Mouse (Mus musculus) C2C12 (cell line): ENCODE measurements around the gene 3110082I17Rik. TPM values are rescaled to one million over a fixed set of nuclear protein-coding genes. Genes with fewer than 3 reads are reported as not detected.
"Not testable (repeated sequence)": the region's sequence is repeated elsewhere in the genome, so short reads cannot be mapped to it uniquely, and the experiment has no call there.

ENCODE experiments used
- H3K27me3 ChIP-seq: one replicate; pipeline ENCODE4 v1.6.1; 2011; ENCODE audit not compliant: control insufficient read depth, insufficient read depth, insufficient read length
- H3K36me3 ChIP-seq: one replicate; pipeline ENCODE4 v1.6.1; 2011; ENCODE audit not compliant: control insufficient read depth, insufficient read depth
- H3K4me3 ChIP-seq: one replicate; pipeline ENCODE4 v1.5.1; 2011; ENCODE audit warnings: mild to moderate bottlenecking, control low read depth; ENCODE audit not compliant: poor library complexity, insufficient read depth, severe bottlenecking
- H3K79me2 ChIP-seq: one replicate; pipeline ENCODE4 v1.6.1; 2011; ENCODE audit not compliant: control insufficient read depth, insufficient read depth
- H3K79me3 ChIP-seq: one replicate; pipeline ENCODE4 v1.6.1; 2011; ENCODE audit warnings: low read depth, control low read depth
- H3ac ChIP-seq: one replicate; pipeline ENCODE3; 2011; ENCODE audit warnings: low read depth; ENCODE audit not compliant: control insufficient read depth, insufficient read length
- CEBPB ChIP-seq: IDR thresholded peaks from one replicate; pipeline ENCODE4 v1.6.1; 2011; ENCODE audit warnings: low read depth, mild to moderate bottlenecking, control low read depth, moderate library complexity
- CTCF ChIP-seq: IDR thresholded peaks from one replicate; pipeline ENCODE4 v1.5.1; 2011; ENCODE audit not compliant: control insufficient read depth, insufficient read depth, insufficient read length
- FOSL1 ChIP-seq: IDR thresholded peaks from one replicate; pipeline ENCODE4 v1.8.0; 2011; ENCODE audit warnings: mild to moderate bottlenecking, low read length; ENCODE audit not compliant: poor library complexity, insufficient read depth, severe bottlenecking
- MAX ChIP-seq: IDR thresholded peaks from one replicate; pipeline ENCODE4 v1.6.1; 2011; ENCODE audit warnings: mild to moderate bottlenecking, control low read depth
- MYOD1 ChIP-seq: IDR thresholded peaks from one replicate; pipeline ENCODE4 v1.6.1; 2011; ENCODE audit warnings: low read depth; ENCODE audit not compliant: control insufficient read depth, insufficient read length
- MYOG ChIP-seq: IDR thresholded peaks from one replicate; pipeline ENCODE4 v1.6.1; 2011; ENCODE audit not compliant: control insufficient read depth, insufficient read length; ENCODE audit errors: extremely low read depth
- USF1 ChIP-seq: IDR thresholded peaks from one replicate; pipeline ENCODE4 v1.6.1; 2011; ENCODE audit warnings: low read depth, mild to moderate bottlenecking, control low read depth, moderate library complexity
- polyA plus RNA-seq: library from polyadenylated mRNA; unstranded; fragments of >200 nt; fragmentation: generic; extraction: Trizol; gene quantifications from one replicate; pipeline ENCODE4 v1.2.1, GENCODE M21; 2012; ENCODE audit warnings: missing spikeins

Gene 3110082I17Rik
- polyA plus RNA-seq, 1 experiment: 31.4 TPM

DNA sequence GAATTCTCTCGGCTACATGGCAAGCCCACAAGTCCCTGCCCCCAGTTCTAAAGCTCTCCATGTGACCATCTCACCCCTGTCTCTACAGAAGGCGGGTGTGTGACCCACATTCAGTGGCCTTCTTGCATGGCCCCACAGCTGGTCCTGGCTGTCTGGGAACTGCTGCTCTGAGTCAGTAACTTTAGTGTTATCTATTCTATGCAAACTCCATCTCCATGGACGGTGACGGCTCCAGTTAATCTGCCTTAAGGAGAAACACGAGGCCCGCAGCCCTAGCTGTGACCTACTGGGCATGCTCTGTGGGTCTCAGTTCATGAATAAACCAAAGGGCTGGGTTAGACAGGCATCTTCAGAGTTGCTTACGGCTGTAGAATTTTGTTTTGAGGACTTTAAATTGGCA is 65.9 kb downstream of the 3110082I17Rik start:
- TF ChIP-seq USF1 (no peak), CTCF (no peak), MYOD1 (no peak), CEBPB (no peak), MYOG (no peak), MAX (no peak), FOSL1 (no peak)
- H3ac ChIP-seq: no peak overlapping the region
- H3K79me2 ChIP-seq: no peaks in the 10 kb centered on the region
- no peaks in the 10 kb centered on the region for H3K79me3 ChIP-seq
- H3K27me3 ChIP-seq: no peaks in the 10 kb centered on the region
- no peak overlapping the region for H3K4me3 ChIP-seq
- H3K36me3 ChIP-seq: no peaks in the 10 kb centered on the region

DNA sequence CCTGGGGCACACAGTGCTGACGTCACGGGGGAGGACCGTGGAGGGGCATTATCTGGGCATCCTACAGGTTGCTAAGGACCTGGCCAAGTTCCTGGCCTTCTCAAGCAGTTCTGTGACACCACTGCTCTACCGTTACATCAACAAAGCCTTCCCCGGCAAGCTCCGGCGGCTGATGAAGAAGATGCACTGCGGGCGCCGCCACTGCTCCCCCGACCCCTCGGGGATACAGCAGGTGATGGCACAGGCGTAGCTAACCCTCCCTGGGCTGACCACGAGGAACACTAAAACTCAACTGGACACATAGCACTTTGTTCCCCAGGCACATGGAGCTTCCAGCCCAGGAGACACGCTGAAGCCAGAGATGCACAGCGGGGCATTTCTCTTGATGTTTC is 67.1 kb downstream of the 3110082I17Rik start:
- no peak overlapping the region for H3K4me3 ChIP-seq
- H3K79me3 ChIP-seq: no peaks in the 10 kb centered on the region
- TF ChIP-seq USF1 (no peak), CEBPB (no peak), FOSL1 (no peak), MYOD1 (no peak), CTCF (no peak), MAX (no peak)
- H3K79me2 ChIP-seq: no peaks in the 10 kb centered on the region
- H3ac ChIP-seq: no peak overlapping the region
- H3K27me3 ChIP-seq: no peaks in the 10 kb centered on the region
- no peaks in the 10 kb centered on the region for H3K36me3 ChIP-seq

DNA sequence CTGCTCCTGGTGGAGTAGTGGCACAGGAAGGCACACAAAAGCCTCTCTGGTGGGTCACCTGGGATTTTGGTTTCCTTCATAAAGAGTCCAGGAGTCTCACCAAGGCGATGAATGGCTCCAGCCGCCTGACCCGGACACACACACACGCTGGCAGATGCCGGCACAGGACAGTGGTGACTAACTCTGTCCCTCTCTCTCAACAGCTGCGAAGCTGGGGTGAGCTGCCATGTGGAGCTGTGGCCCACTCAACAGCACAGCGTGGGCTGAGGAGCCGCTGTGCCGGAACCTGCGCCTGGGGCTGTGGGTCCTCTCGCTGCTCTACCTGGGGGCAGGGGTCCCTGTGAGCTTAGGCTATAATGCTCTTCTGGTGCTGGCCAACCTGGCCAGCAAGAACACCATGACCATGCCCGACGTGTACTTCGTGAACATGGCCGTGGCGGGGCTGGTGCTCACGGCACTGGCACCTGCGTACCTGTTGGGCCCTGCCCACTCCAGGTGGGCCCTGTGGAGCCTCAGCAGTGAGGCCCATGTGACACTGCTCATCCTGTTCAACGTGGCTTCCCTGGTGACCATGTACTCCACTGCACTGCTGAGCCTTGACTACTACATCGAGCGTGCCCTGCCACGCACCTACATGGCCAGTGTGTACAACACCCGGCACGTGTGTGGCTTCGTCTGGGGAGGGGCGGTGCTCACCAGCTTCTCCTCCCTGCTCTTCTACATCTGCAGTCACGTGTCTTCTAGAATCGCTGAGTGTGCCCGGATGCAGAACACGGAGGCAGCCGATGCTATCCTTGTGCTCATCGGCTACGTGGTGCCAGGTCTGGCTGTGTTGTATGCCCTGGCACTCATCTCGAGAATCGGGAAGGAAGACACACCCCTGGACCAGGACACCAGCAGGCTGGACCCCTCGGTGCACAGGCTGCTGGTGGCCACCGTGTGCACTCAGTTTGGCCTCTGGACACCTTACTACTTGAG is 67.8 kb downstream of the 3110082I17Rik start:
- Histone ChIP-seq H3K36me3 (no peaks in the 10 kb centered on the region), H3K4me3 (no peak overlapping the region), H3K27me3 (no peaks in the 10 kb centered on the region), H3K79me3 (no peaks in the 10 kb centered on the region), H3K79me2 (no peaks in the 10 kb centered on the region), H3ac (no peak overlapping the region)
- TF ChIP-seq MYOD1 (no peak), CEBPB (no peak)

DNA sequence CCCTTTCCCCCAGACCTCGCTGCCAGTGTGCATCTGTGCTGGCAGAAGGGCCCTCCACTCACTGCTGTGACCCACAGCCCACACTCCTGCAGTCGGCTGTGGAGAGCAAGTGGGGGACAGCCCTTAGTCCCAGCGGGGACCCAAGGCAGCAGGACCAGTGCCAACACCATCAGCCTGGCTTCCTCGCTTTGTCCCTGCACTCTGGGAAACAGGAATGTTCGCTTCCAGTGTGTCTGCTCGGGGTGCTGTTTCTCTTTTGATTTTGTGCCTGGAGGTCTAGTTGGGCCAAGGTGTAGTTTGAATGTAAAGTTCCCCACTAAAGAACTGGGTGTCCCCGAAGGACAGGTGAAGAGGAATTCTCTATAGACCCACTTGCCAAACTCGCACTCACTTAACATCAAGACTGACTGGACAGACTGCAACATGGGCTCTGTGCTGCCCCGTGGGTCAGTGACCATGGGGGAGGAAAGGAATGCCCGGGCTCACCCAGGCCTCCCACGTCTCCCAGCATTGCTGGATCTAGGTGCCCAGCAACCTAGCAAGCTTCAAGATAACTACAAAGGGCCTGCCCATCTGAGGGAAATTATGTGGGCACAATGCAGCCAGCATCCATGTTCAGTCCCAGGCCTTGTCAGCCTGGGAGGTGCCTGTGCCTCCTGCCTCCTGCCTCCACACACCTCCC is 68.9 kb downstream of the 3110082I17Rik start:
- no peak for TF ChIP-seq USF1
- TF ChIP-seq MYOD1: no peak
- TF ChIP-seq MAX: no peak
- no peak for TF ChIP-seq MYOG
- no peak for TF ChIP-seq CEBPB
- TF ChIP-seq CTCF: no peak
- TF ChIP-seq FOSL1: no peak
- Histone ChIP-seq H3K27me3 (no peaks in the 10 kb centered on the region), H3K79me3 (no peaks in the 10 kb centered on the region), H3K79me2 (no peaks in the 10 kb centered on the region), H3ac (no peak overlapping the region), H3K36me3 (no peaks in the 10 kb centered on the region), H3K4me3 (no peak overlapping the region)

DNA sequence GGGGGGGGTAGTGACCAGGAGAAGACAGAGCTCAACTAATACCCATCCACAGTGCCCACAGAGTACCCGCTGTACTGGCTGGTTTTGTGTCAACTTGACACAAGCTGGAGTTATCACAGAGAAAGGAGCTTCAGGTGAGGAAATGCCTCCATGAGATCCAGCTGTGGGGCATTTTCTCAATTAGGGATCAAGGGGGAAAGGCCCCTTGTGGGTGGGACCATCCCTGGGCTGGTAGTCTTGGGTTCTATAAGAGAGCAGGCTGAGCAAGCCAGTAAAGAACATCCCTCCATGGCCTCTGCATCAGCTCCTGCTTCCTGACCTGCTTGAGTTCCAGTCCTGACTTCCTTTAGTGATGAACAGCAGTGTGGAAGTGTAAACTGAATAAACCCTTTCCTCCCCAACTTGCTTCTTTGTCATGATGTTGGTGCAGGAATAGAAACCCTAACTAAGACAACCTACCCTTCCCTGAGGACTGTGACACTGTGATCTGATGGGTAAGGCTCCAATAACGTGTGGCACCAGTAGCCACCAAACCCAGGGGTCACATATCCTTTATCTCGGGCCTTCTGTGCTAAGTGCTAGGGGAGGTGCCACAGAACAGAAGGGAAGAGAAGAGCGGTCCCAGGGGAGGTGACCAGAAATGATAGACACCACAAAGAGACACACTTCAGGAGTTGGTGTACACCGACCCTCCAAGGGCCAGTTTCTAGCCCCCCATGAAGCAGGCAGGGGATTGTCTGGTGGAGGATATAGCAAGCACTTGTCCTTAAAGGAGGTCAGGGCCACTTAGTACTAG is 69.8 kb downstream of the 3110082I17Rik start:
- H3K79me3 ChIP-seq, H3ac ChIP-seq, H3K27me3 ChIP-seq, H3K79me2 ChIP-seq, H3K36me3 ChIP-seq, H3K4me3 ChIP-seq: not testable (repeated sequence)

DNA sequence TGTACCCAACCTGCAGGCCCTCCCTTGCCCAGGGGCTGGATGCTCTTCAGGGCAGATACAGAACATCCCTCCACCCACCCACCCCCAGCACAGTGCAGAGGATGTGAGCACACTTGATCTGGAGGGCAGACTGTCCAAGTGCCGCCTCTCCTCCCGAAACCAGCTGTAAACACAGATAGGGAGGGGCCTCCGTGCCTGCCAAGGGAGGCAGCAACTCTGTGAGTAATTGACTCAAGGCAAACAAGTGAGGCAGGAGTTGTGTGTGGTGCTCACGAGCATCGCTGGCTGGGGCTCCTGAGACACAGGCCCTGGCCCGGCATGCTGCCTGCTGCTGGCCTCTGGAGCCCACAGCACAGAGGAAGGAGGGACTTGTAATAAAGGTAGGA is 70.7 kb downstream of the 3110082I17Rik start:
- Histone ChIP-seq H3K4me3 (no peak overlapping the region), H3K36me3 (no peaks in the 10 kb centered on the region), H3K79me2 (no peaks in the 10 kb centered on the region), H3K79me3 (no peaks in the 10 kb centered on the region), H3K27me3 (no peaks in the 10 kb centered on the region), H3ac (no peak overlapping the region)
- TF ChIP-seq USF1: no peak
